Mouse (Mus musculus) brain, embryonic 14.5 days (tissue): ENCODE data around the gene Cyp4v3. TPM values are rescaled to one million over a fixed set of nuclear protein-coding genes. Genes with fewer than 3 reads are reported as not detected.

Source experiments
- DNase-seq: peaks from one replicate; pipeline ENCODE4 v3.0.0-alpha.2; 2011; ENCODE audit warnings: low read depth
- CTCF ChIP-seq: fragments of 200-500 bp; IDR thresholded peaks from 2 replicates; pipeline ENCODE4 v1.5.1; 2012; ENCODE audit warnings: inconsistent platforms, mild to moderate bottlenecking, moderate library complexity, borderline replicate concordance; ENCODE audit not compliant: insufficient read depth, insufficient read length; ENCODE audit errors: extremely low read depth
- POLR2A ChIP-seq: fragments of 200-500 bp; IDR thresholded peaks from 2 replicates; pipeline ENCODE4 v1.6.1; 2012; ENCODE audit warnings: mild to moderate bottlenecking, inconsistent platforms, borderline replicate concordance; ENCODE audit not compliant: poor library complexity, insufficient read depth, insufficient read length, severe bottlenecking; ENCODE audit errors: extremely low read depth
- polyA plus RNA-seq: library from polyadenylated mRNA; depleted of rRNA; stranded (reverse); fragments of >200 nt; gene quantifications from 2 replicates; pipeline ENCODE4 v1.2.3, GENCODE M21; 2012; rRNA removed

Gene Cyp4v3
- polyA plus RNA-seq, 1 experiment = 1.3 TPM

GRCm38 (mm10) chr8:45266993-45267392 lies 66.0 kb downstream of the Cyp4v3 start:
- DNase-seq = no peak
- TF ChIP-seq CTCF (no peak), POLR2A (no peak)

- TF ChIP-seq POLR2A = no peak
- TF ChIP-seq CTCF = no peak
- DNase-seq = no peak
Observed at GRCm38 (mm10) chr8:45264918-45265317, 68.1 kb downstream of the Cyp4v3 start.

- DNase-seq = no peak
Observed at GRCm38 (mm10) chr8:45262851-45263250, 70.2 kb downstream of the Cyp4v3 start.

GRCm38 (mm10) chr8:45261920-45262319 lies 71.1 kb downstream of the Cyp4v3 start, which contains the start of gene F11:
Gene F11 (minus strand): TSS chr8:45262031.
- TF ChIP-seq CTCF (no peak), POLR2A (no peak)
- DNase-seq = no peak

More at GRCm38 (mm10) chr8:45262851-45263250, 70.2 kb downstream of the Cyp4v3 start:
- TF ChIP-seq CTCF (no peak), POLR2A (no peak)

GRCm38 (mm10) chr8:45258421-45258820 lies 74.6 kb downstream of the Cyp4v3 start:
- TF ChIP-seq POLR2A (no peak), CTCF (no peak)
- no peak for DNase-seq

GRCm38 (mm10) chr8:45255040-45255439 lies 78.0 kb downstream of the Cyp4v3 start:
- no peak for DNase-seq
- no peak for TF ChIP-seq CTCF
- no peak for TF ChIP-seq POLR2A

Other genes starting within 250 kb of the Cyp4v3 start
- gene F11, start 71.2 kb downstream of the Cyp4v3 start, polyA plus RNA-seq = 0.09 TPM in 1 of 2 replicates, not detected in the other
- gene Klkb1, start 38.4 kb downstream of the Cyp4v3 start, polyA plus RNA-seq = 0.03 TPM in 2 replicates
- gene Gm45753, start 24.8 kb downstream of the Cyp4v3 start, polyA plus RNA-seq = not detected in 2 replicates
- 5.1 and 7.9 TPM in 2 replicates for gene Fam149a, start 49.1 kb upstream of the Cyp4v3 start, polyA plus RNA-seq
- 1.2 and 1.3 TPM in 2 replicates for gene Tlr3, start 77.9 kb upstream of the Cyp4v3 start, polyA plus RNA-seq
- gene Sorbs2, start 174.6 kb upstream of the Cyp4v3 start, polyA plus RNA-seq = 78.0 and 81.7 TPM in 2 replicates